27 mouse cellular contexts compared by ENCODE assay signal in genomic region chr19:28970251-28970650, GRCm38 (mm10). TPM values are rescaled to one million over a fixed set of nuclear protein-coding genes. Genes with fewer than 3 reads are reported as not detected.
DNase-seq lines count a peak whose midpoint lies in the region; ATAC-seq and TF ChIP-seq lines count a peak whose summit lies in the region.
"Had no signal": no experiment of that assay in that cellular context is flagged by ENCODE, and none has a peak within 500 bp of the region (broad histone marks: within the 10 kb centered on the region; RNA-seq: fewer than 3 reads in every experiment).

No protein-coding gene starts in this region.

- no peaks in the 10 kb centered on the region for H3K9me3 ChIP-seq in heart, embryonic 11.5 days (replicated peaks; ENCODE audit: control insufficient read depth, low read length)
- H3K9me3 ChIP-seq in lung, postnatal 0 days (ENCODE audit: low read length), result no peaks in the 10 kb centered on the region
- H3K9me3 ChIP-seq: embryonic facial prominence, embryonic 12.5 days; heart, embryonic 10.5 days; hindbrain, embryonic 10.5 days; hindbrain, embryonic 15.5 days; limb, embryonic 13.5 days; midbrain, embryonic 13.5 days had no signal

- whole genome bisulfite sequencing in heart, embryonic 11.5 days (ENCODE audit: insufficient replicate concordance), result 46% methylated on average over 11 of the region's 11 CpGs
- 33% methylated on average over 11 of the region's 11 CpGs for WGBS in lung, postnatal 0 days

- H3K27ac ChIP-seq in heart, embryonic 11.5 days (ENCODE audit: low read depth, low read length), result no peak overlapping the region
- no peak overlapping the region for H3K27ac ChIP-seq in lung, postnatal 0 days (ENCODE audit: low read length)
- H3K27ac ChIP-seq: embryonic facial prominence, embryonic 12.5 days; heart, embryonic 10.5 days; hindbrain, embryonic 10.5 days; hindbrain, embryonic 15.5 days; limb, embryonic 13.5 days; midbrain, embryonic 13.5 days had no signal

- TF ChIP-seq EP300 in lung, postnatal 0 days (IDR thresholded peaks at IDR 0.05), result peak; percentile 66

- no peak overlapping the region for H3K9ac ChIP-seq in heart, embryonic 11.5 days (ENCODE audit: low read depth, low read length)
- H3K9ac ChIP-seq in lung, postnatal 0 days (replicated peaks; ENCODE audit: low read depth), result no peak overlapping the region
- H3K9ac ChIP-seq: embryonic facial prominence, embryonic 12.5 days; hindbrain, embryonic 15.5 days; limb, embryonic 13.5 days; midbrain, embryonic 13.5 days had no signal

- ATAC-seq in heart, embryonic 11.5 days (replicated peaks; ENCODE audit: insufficient number of reproducible peaks, low FRiP score, low TSS enrichment), result no peak
- peak; percentile 53 for ATAC-seq in lung, postnatal 0 days
- no peak for ATAC-seq in monocyte, adult 5-6 weeks (replicated peaks; ENCODE audit: insufficient number of reproducible peaks, low FRiP score, low TSS enrichment, poor library complexity, severe bottlenecking)
- ATAC-seq: forebrain, embryonic 14.5 days; midbrain, embryonic 13.5 days; Patski had no signal

- no peak overlapping the region for H3K4me3 ChIP-seq in heart, embryonic 11.5 days (ENCODE audit: low read depth, low read length)
- H3K4me3 ChIP-seq in lung, postnatal 0 days (ENCODE audit: low read depth, low read length), result no peak overlapping the region
- H3K4me3 ChIP-seq: embryonic facial prominence, embryonic 12.5 days; heart, embryonic 10.5 days; hindbrain, embryonic 10.5 days; hindbrain, embryonic 15.5 days; limb, embryonic 13.5 days; megakaryocyte, embryonic 14.5 days; midbrain, embryonic 13.5 days had no signal

- H3K36me3 ChIP-seq in heart, embryonic 11.5 days (ENCODE audit: control insufficient read depth, insufficient read depth, low read length), result no peaks in the 10 kb centered on the region
- H3K36me3 ChIP-seq in lung, postnatal 0 days (ENCODE audit: insufficient read depth, low read length), result no peaks in the 10 kb centered on the region
- H3K36me3 ChIP-seq: embryonic facial prominence, embryonic 12.5 days; heart, embryonic 10.5 days; hindbrain, embryonic 10.5 days; hindbrain, embryonic 15.5 days; limb, embryonic 13.5 days; midbrain, embryonic 13.5 days had no signal

- TF ChIP-seq CTCF in lung, postnatal 0 days (IDR thresholded peaks at IDR 0.05), result no peak

- no peak overlapping the region for H3K4me2 ChIP-seq in heart, embryonic 11.5 days
- no peak overlapping the region for H3K4me2 ChIP-seq in lung, postnatal 0 days (replicated peaks; ENCODE audit: low read depth, low read length)
- H3K4me2 ChIP-seq: embryonic facial prominence, embryonic 12.5 days; hindbrain, embryonic 15.5 days; limb, embryonic 13.5 days; liver, embryonic 11.5 days; midbrain, embryonic 13.5 days had no signal

- peaks cover 3% of the 10 kb centered on the region; the same call in 1 of the 2 replicates for H3K27me3 ChIP-seq in heart, embryonic 11.5 days (ENCODE audit: control insufficient read depth, insufficient read depth, low read length)
- no peaks in the 10 kb centered on the region for H3K27me3 ChIP-seq in lung, postnatal 0 days (replicated peaks; ENCODE audit: insufficient read depth, low read length)
- H3K27me3 ChIP-seq: hindbrain, embryonic 15.5 days had no signal

- peak; percentile 94 for DNase-seq in heart, adult 11 months
- DNase-seq in kidney, adult 9 months, result peak; percentile 30
- DNase-seq in kidney, postnatal 10 days, result no peak
- peak; percentile 21 for DNase-seq in lung, postnatal 0 days (ENCODE audit: low spot score)
- DNase-seq in lung, adult 18-20 months, result no peak
- DNase-seq in embryo, embryonic 10.5 days (ENCODE audit: low spot score), result peak; percentile 35
- DNase-seq: adrenal gland, postnatal 10 days; cerebellum, adult 11 months; cerebellum, adult 9-10 months; gastrocnemius, postnatal 36 days; kidney, adult 8-10 months; retina, postnatal 1 day; right cerebral cortex, postnatal 14 days; thymus, postnatal 4 days had no signal

- H3K4me1 ChIP-seq in heart, embryonic 11.5 days (ENCODE audit: control insufficient read depth, insufficient read depth, low read length), result peaks cover 7% of the 10 kb centered on the region; the same call in 1 of the 2 replicates
- H3K4me1 ChIP-seq in lung, postnatal 0 days (ENCODE audit: insufficient read depth, low read depth, low read length), result peaks cover 7% of the 10 kb centered on the region; the same call in 1 of the 2 replicates

RNA-seq across cellular contexts. Expression of gene 4430402I18Rik, which starts 2.7 kb away (rescaled TPM):
- 2.3 and 5.1 TPM in 2 replicates for polyA plus RNA-seq in heart, embryonic 11.5 days (2014; fragmentation: Nextera tagmentation; extraction: Ambion mirVana)
- polyA plus RNA-seq in lung, postnatal 0 days (2015; fragmentation: Nextera tagmentation; extraction: Ambion mirVana), result 5.9 and 6.7 TPM in 2 replicates
- total RNA-seq in monocyte, adult 5-6 weeks (2017), result 1.2 to 4.4 TPM (median 1.6 TPM) in 3 replicates
- total RNA-seq: MEL had no signal

RNA-seq across cellular contexts. Expression of gene Plpp6, which starts 6.5 kb away (rescaled TPM):
- 6.2 and 8.3 TPM in 2 replicates for polyA plus RNA-seq in heart, embryonic 11.5 days (2014; fragmentation: Nextera tagmentation; extraction: Ambion mirVana)
- 9.8 and 9.9 TPM in 2 replicates for polyA plus RNA-seq in lung, postnatal 0 days (2015; fragmentation: Nextera tagmentation; extraction: Ambion mirVana)
- 6.7 to 12.2 TPM (median 11.9 TPM) in 3 replicates for total RNA-seq in monocyte, adult 5-6 weeks (2017)

RNA-seq across cellular contexts. Expression of gene Cdc37l1, which starts 19.9 kb away (rescaled TPM):
- 35.6 and 36.7 TPM in 2 replicates for polyA plus RNA-seq in heart, embryonic 11.5 days (2014; fragmentation: Nextera tagmentation; extraction: Ambion mirVana)
- 21.2 and 23.4 TPM in 2 replicates for polyA plus RNA-seq in lung, postnatal 0 days (2015; fragmentation: Nextera tagmentation; extraction: Ambion mirVana)
- total RNA-seq in monocyte, adult 5-6 weeks (2017), result 41.7 to 93.1 TPM (median 56.3 TPM) in 3 replicates

Comparison
In these comparisons a context has a peak if more than half of its experiments do, and no peak if none do; other contexts are left out.
1. DNase-seq: peak in heart, adult 11 months (single experiment), kidney, adult 9 months (single experiment), lung, postnatal 0 days (single experiment) and embryo, embryonic 10.5 days (single experiment); none in kidney, postnatal 10 days (single experiment) and lung, adult 18-20 months (0 of 2).